Mouse (Mus musculus): ENCODE measurements around the gene Anxa5. TPM values are rescaled to one million over a fixed set of nuclear protein-coding genes. Genes with fewer than 3 reads are reported as not detected.

The Anxa5 gene
- total and polyA plus RNA-seq, 3 experiments, result 30.8 to 47.1 (median 43.4) TPM

- Histone ChIP-seq H3K4me1 (ENCODE audit: control insufficient read depth in 1 of 2, insufficient read depth in 2 of 2) (peaks cover 9 to 32% of the 10 kb centered on the region in 2 experiments; a peak in 3 of 4 replicates), H3K9ac (ENCODE audit: insufficient read depth, low read depth) (no peak overlapping the region), H3K4me3 (replicated peaks in 1 of 3; ENCODE audit: low read depth in 2 of 3, low read length in 2 of 3, poor library complexity in 1 of 3) (no peak overlapping the region), H3K9me3 (replicated peaks; ENCODE audit: low read length) (no peaks in the 10 kb centered on the region), H3K27me3 (replicated peaks) (no peaks in the 10 kb centered on the region), H3K4me2 (ENCODE audit: insufficient read depth, low read depth, poor library complexity, severe bottlenecking) (no peak overlapping the region), H3K27ac (ENCODE audit: insufficient read depth, low read depth) (no peak overlapping the region), H3K36me3 (replicated peaks in 1 of 2; ENCODE audit: control insufficient read depth in 1 of 2, insufficient read depth in 1 of 2, low read length in 1 of 2) (no peaks in the 10 kb centered on the region), H3K79me2 (replicated peaks; ENCODE audit: control insufficient read depth, extremely low read depth, insufficient read depth, poor library complexity, severe bottlenecking) (no peaks in the 10 kb centered on the region)
- no peak for DNase-seq (ENCODE audit: extremely low read depth)
- TF ChIP-seq NELFE (IDR thresholded peaks at IDR 0.05; ENCODE audit: low read depth, low read length) (no peak), JUN (IDR thresholded peaks at IDR 0.05; ENCODE audit: insufficient read depth, low read depth, low read length) (no peak), UBTF (IDR thresholded peaks at IDR 0.05; ENCODE audit: low read depth, low read length) (no peak), MEF2A (IDR thresholded peaks at IDR 0.05; ENCODE audit: borderline replicate concordance, low read depth, low read length) (no peak), POLR2AphosphoS2 (IDR thresholded peaks at IDR 0.05; ENCODE audit: low read depth, low read length) (no peak), BHLHE40 (IDR thresholded peaks at IDR 0.05; ENCODE audit: low read depth, low read length) (no peak), ELF1 (IDR thresholded peaks at IDR 0.05; ENCODE audit: low read depth, low read length) (no peak), JUND (conservative IDR thresholded peaks at IDR 0.05; ENCODE audit: low read depth, low read length) (no peak), ZKSCAN1 (IDR thresholded peaks at IDR 0.05; ENCODE audit: borderline replicate concordance, low read depth, low read length) (no peak), TBP (conservative IDR thresholded peaks at IDR 0.05; ENCODE audit: low read depth, low read length) (no peak), SMC3 (IDR thresholded peaks at IDR 0.05; ENCODE audit: low read depth, low read length) (no peak), MXI1 (IDR thresholded peaks at IDR 0.05; ENCODE audit: low read depth, low read length) (no peak), E2F4 (IDR thresholded peaks at IDR 0.05; ENCODE audit: insufficient replicate concordance, low read depth, low read length) (no peak), SIN3A (IDR thresholded peaks at IDR 0.05; ENCODE audit: low read length) (no peak), CTCF (conservative IDR thresholded peaks at IDR 0.05 in 1 of 2, IDR thresholded peaks at IDR 0.05 in 1 of 2; ENCODE audit: low read depth in 2 of 2, low read length in 2 of 2) (no peak), CHD2 (IDR thresholded peaks at IDR 0.05; ENCODE audit: low read length) (no peak), KAT2A (IDR thresholded peaks at IDR 0.05; ENCODE audit: insufficient replicate concordance, low read length) (no peak), ZMIZ1 (IDR thresholded peaks at IDR 0.05; ENCODE audit: low read depth, low read length) (no peak)
- in situ Hi-C loops (cut with MboI; ENCODE audit: low pct_ligation_motif_present, low pct_unique_long_range_greater_than_20kb, low sequenced_read_pairs) (no loop called here), dilution Hi-C loops (cut with MboI; ENCODE audit: extremely low pct_ligation_motif_present, extremely low pct_unique_long_range_greater_than_20kb, low sequenced_read_pairs) (no loop called here)
Observed at GRCm38 (mm10) chr3:36480486-36480885, 4.8 kb upstream of the Anxa5 start.

- H3K9ac ChIP-seq (ENCODE audit: insufficient read depth, low read depth), result no peak overlapping the region
- dilution Hi-C loops (cut with MboI; ENCODE audit: extremely low pct_ligation_motif_present, extremely low pct_unique_long_range_greater_than_20kb, low sequenced_read_pairs) (no loop called here), in situ Hi-C loops (cut with MboI; ENCODE audit: low pct_ligation_motif_present, low pct_unique_long_range_greater_than_20kb, low sequenced_read_pairs) (no loop called here)
Observed at GRCm38 (mm10) chr3:36478776-36479175, 3.1 kb upstream of the Anxa5 start.

More at GRCm38 (mm10) chr3:36478776-36479175, 3.1 kb upstream of the Anxa5 start:
- H3K79me2 ChIP-seq (replicated peaks; ENCODE audit: control insufficient read depth, extremely low read depth, insufficient read depth, poor library complexity, severe bottlenecking), result no peaks in the 10 kb centered on the region
- TF ChIP-seq ELF1 (IDR thresholded peaks at IDR 0.05; ENCODE audit: low read depth, low read length) (no peak), KAT2A (IDR thresholded peaks at IDR 0.05; ENCODE audit: insufficient replicate concordance, low read length) (no peak), MEF2A (IDR thresholded peaks at IDR 0.05; ENCODE audit: borderline replicate concordance, low read depth, low read length) (no peak), ETS1 (conservative IDR thresholded peaks at IDR 0.05; ENCODE audit: low read depth, low read length) (no peak), CHD2 (IDR thresholded peaks at IDR 0.05; ENCODE audit: low read length) (no peak), RAD21 (IDR thresholded peaks at IDR 0.05; ENCODE audit: low read depth, low read length) (no peak), JUN (IDR thresholded peaks at IDR 0.05; ENCODE audit: insufficient read depth, low read depth, low read length) (no peak), SMC3 (IDR thresholded peaks at IDR 0.05; ENCODE audit: low read depth, low read length) (no peak), MYC (IDR thresholded peaks at IDR 0.05; ENCODE audit: low read depth, low read length) (no peak), EP300 (IDR thresholded peaks at IDR 0.05; ENCODE audit: low read length) (no peak), ZC3H11A (IDR thresholded peaks at IDR 0.05; ENCODE audit: low read depth, low read length) (no peak), JUND (conservative IDR thresholded peaks at IDR 0.05; ENCODE audit: low read depth, low read length) (no peak), E2F4 (IDR thresholded peaks at IDR 0.05; ENCODE audit: insufficient replicate concordance, low read depth, low read length) (no peak), RCOR1 (conservative IDR thresholded peaks at IDR 0.05; ENCODE audit: low read depth, low read length) (no peak), MAZ (IDR thresholded peaks at IDR 0.05; ENCODE audit: low read depth, low read length) (no peak), POLR2AphosphoS2 (IDR thresholded peaks at IDR 0.05; ENCODE audit: low read depth, low read length) (no peak), IRF4 (IDR thresholded peaks at IDR 0.05; ENCODE audit: low read depth, low read length) (no peak), BHLHE40 (IDR thresholded peaks at IDR 0.05; ENCODE audit: low read depth, low read length) (no peak), POLR2A (IDR thresholded peaks at IDR 0.05; ENCODE audit: low read depth, low read length) (no peak), GABPA (IDR thresholded peaks at IDR 0.05; ENCODE audit: insufficient replicate concordance, low read depth, low read length) (no peak)
- H3K4me2 ChIP-seq (ENCODE audit: insufficient read depth, low read depth, poor library complexity, severe bottlenecking), result no peak overlapping the region
- no peaks in the 10 kb centered on the region for H3K27me3 ChIP-seq (replicated peaks)
- H3K4me1 ChIP-seq (ENCODE audit: control insufficient read depth in 1 of 2, insufficient read depth in 2 of 2), result peaks cover 9 to 35% of the 10 kb centered on the region in 2 experiments; a peak in 3 of 4 replicates
- DNase-seq (ENCODE audit: extremely low read depth), result no peak
- H3K4me3 ChIP-seq (replicated peaks in 1 of 3; ENCODE audit: low read depth in 2 of 3, low read length in 2 of 3, poor library complexity in 1 of 3), result no peak overlapping the region
- H3K36me3 ChIP-seq (replicated peaks in 1 of 2; ENCODE audit: control insufficient read depth in 1 of 2, insufficient read depth in 1 of 2, low read length in 1 of 2), result no peaks in the 10 kb centered on the region
- H3K27ac ChIP-seq (ENCODE audit: insufficient read depth, low read depth), result no peak overlapping the region
- no peaks in the 10 kb centered on the region for H3K9me3 ChIP-seq (replicated peaks; ENCODE audit: low read length)
